Comparison of ENCODE assay signal across 19 mouse cellular contexts in the genomic region with DNA sequence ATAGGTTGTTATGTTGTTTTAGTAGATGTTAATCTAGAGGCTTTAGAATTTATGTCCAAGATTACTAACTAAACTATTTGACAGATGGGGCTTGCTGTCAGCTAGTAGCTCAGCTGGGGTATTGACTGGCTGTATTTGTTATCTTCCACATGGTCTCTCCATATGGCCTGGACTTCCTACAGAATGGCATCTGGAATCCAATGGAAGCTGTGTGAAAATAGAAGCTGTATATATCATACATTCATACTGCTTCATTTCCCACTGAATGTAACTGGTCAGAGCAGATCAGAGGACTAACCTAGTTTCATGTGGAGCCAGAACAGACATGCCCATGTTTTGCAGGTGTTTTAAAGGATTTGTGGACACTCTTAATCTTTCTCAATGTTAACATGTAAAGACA.
DNase-seq lines count a peak whose midpoint lies in the region.
"Had no signal": no experiment of that assay in that cellular context is flagged by ENCODE, and none has a peak within 500 bp of the region (broad histone marks: within the 10 kb centered on the region; RNA-seq: fewer than 3 reads in every experiment).

No protein-coding gene starts in this region.

- peak; percentile 7 to 41 for DNase-seq in frontal cortex, adult 2 months (ENCODE audit: extremely low spot score in 1 of 2, low spot score in 1 of 2)
- no peak for DNase-seq in frontal cortex, postnatal 14 days (ENCODE audit: low spot score in 2 of 2)
- peak; percentile 10 for DNase-seq in retina, postnatal 1 day
- DNase-seq in retina, embryonic 14.5 days (ENCODE audit: low spot score): no peak
- peak; percentile 10 for DNase-seq in layer of hippocampus, adult 9-10 months (ENCODE audit: low spot score)
- peak; percentile 31 for DNase-seq in telencephalon, adult 2 months (ENCODE audit: low read depth, low spot score)
- DNase-seq in spleen, postnatal 36 days (ENCODE audit: low spot score in 2 of 2): no peak
- DNase-seq: adrenal gland, postnatal 25 days; B cell, adult 2 months; cerebellum, adult 2 months; cerebellum, postnatal 25 days; heart, adult 2 months; heart, postnatal 4 days; kidney, adult 11 months; kidney, postnatal 14 days; liver, postnatal 0 days; lung, postnatal 36 days; thymus, adult 18-20 months; thymus, postnatal 25 days had no signal

Comparison
In these comparisons a context has a peak if more than half of its experiments do, and no peak if none do; other contexts are left out.
1. DNase-seq: peak in frontal cortex, adult 2 months (2 of 2), retina, postnatal 1 day (single experiment), layer of hippocampus, adult 9-10 months (single experiment) and telencephalon, adult 2 months (single experiment); none in frontal cortex, postnatal 14 days (0 of 2), retina, embryonic 14.5 days (single experiment) and spleen, postnatal 36 days (0 of 2).